Mouse (Mus musculus) embryo, embryonic 10 days (tissue): ENCODE measurements around the gene Fam3c.

Experiments
- DNase-seq: peaks from one replicate; pipeline ENCODE4 v3.0.0-alpha.2; 2015; ENCODE audit warnings: low spot score

The Fam3c gene

DNA sequence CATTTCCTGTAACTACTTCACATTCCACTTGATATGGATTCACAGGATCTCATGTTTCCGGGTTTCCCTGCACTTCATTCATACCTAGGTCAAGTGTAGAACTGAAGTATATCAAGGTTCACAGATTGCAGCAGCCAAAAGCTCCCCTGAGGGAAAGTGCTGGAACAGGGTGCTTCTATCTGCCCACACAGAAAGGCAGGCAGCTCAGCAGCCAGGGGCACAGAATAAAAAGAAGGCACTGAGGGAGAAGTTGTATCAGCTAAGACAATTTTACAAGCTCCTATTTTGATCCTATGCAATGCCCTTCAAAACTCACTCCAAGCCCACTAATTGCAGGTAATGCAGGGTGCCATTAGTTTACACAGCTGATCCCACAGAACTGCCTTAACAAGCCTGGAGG, 2.0 kb downstream of the Fam3c start:
- no peak for DNase-seq

DNA sequence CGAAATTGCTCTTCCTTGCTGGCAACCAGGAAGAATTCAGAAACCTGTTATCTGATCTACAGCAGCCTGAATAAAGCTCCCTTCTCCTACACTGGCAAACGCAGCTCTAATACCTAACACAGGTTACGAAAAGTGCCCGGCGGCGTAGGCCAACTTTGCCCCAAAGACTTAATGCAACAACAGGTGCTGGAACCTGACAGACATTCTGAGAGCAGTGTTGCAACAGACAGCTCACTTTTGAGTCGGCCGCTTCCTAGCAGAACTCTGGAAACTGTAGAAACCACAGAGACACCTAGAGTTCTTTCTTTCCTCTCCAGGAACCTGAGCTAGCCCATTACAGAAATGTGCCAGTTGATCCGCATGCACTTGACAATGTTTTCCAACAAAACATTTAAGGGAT, 4.5 kb downstream of the Fam3c start:
- DNase-seq: no peak

DNA sequence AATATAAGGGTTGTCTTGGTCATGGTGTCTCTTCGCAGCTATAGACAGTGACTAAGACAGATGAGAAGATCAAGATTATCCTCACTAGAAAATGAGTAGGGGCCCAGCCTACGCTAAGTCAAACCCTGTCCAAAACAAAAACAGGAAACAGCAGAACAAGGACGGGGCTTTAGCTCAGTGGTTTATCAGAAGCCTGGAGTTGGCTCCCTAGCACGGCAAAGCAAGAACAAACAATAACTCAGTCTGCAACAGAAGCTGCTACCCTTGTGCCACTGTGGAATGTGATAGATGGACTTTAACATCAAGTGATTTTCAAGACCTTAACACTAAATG, 5.8 kb downstream of the Fam3c start:
- DNase-seq: no peak

DNA sequence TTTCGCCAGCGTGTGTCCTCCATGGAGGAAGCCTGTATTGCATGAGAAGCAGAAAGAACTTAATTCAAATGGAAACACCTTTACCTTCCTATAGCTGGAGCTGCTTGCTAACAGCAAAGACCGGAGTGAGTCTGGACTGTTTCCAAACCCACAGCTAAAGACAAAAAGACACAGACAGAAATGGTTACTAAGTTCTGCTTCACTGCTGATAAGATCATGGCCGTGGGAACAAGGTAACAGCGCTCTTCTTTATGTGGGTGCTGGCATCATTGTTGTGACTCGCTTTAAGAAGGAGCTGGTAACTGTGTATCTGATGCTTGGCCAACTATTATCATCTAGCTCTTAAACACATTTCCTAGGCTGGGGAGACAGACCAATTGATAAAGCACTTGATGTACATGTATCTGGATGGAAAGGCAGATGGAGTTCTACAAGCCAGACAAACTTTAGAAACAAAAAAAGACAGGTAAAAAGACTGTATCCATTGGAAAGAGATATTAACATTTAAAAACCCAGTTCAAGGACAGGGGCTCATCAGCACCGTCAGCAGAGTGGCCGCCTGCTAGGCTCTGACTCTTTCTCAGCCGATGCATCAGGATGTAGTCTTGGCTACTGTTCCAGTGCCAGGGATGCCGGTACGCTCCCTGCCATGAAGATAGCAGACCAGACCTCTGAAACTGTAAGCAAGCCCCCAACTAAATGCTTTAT, 6.4 kb downstream of the Fam3c start:
- no peak for DNase-seq

DNA sequence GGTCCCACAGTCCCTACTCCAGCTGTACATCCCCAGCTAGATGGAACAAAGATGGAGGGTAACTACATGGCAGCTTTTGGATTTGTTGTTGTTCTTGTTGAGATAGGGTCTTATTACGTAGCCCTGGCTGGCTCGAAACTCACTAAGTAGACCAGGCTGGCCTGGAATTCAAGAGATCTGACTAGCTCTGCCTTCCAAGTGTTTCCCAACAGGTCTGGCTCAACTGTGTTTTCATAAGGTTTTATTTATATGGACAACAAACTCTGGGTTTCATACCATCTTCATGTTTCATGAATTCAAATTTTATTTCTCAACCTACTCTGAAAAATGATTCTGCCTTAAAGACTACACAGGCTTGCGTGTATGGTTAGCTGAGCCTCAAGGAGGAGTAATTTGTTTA, 7.1 kb downstream of the Fam3c start:
- no peak for DNase-seq

DNA sequence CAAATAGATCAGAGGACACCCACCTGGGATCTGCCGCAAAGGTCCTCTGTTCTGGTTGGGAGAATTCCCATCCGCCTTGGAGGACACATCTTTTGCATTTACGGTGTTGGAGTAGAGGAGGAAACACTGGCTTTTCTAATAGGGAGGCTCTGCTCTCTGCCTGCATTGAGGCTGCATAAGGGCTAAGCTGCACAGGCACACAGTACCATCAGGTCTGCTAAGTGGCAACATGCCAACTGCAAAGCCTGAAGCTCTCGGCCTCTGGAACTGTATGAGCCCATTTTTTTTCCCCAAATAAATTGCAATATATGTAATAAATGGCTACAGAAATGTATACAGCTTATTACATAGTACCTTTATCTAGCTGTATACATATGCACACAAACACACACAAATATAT, 7.9 kb downstream of the Fam3c start:
- no peak for DNase-seq

DNA sequence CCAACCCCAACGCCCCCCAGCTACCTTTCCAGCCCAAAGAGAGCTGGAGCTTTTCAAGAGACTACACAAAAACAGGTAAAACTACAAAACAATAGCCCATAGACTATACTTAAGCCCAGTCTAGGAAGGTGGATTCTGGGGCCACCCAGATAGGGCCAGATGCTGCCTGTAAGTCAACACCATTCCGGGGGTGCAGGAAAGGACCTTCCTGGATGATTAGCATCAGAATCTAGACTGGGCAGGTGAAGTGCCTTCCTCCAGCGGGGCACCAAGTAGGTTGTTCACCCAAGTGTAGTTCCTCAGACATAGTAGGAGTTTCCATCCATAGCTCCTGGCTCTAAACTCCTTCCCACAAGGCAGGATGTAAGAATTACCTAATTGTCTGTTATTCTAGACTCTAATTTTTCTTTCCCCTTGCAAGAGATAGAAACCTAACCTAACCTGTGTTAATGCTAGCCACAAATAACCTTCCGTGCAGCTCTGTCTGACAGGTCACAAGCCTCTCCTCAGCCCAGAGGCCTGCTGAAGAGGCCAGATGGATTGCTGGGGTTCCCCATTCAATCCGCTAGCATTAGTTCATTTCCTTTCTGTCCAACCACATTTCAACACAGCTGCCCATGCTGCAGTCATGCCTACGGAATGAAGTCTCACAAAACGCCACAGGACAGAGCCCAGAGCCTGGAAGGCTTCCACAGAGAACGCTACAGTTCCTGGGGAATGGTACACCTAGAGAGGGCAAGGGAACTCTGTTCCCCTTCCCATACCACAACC, 8.7 kb downstream of the Fam3c start:
- DNase-seq: no peak

DNA sequence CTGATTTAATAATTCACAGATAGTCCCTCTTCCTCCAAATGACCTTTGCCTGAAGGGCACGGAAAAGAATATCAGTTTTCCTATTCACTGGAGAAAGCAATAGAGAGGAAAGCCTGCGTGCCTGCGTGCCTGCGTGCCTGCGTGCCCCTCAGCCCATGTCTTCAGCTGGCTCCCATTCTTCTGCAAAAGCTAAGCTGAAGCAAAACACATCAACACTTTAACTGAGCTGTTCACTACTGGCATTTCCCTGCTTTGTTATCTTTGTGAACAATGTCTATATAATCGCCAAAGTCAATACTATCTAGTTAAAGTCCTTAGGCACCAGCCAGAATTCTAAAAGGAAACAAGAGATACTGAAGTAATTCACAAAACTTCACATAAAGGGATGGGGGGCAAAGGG, 11.6 kb downstream of the Fam3c start:
- DNase-seq: peak; percentile 13

DNA sequence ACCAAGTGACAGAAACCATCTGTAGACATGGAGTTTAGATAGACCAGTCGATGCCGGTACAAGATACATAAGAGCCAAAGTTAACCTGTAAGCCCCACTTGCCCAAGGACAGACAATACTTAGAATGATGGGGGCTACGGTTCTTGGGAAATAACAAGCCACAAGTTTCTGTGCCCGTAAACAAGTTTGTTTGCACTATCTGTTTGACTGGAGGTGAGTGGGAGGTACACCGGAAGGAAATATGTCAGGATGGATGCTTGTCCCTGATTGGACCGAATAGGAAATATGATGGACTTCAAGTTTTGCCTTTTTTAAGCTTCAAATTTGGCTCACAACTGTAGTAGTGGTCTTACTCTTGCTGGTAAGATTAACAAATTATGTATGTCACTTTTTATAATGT, 12.3 kb downstream of the Fam3c start:
- DNase-seq: no peak

DNA sequence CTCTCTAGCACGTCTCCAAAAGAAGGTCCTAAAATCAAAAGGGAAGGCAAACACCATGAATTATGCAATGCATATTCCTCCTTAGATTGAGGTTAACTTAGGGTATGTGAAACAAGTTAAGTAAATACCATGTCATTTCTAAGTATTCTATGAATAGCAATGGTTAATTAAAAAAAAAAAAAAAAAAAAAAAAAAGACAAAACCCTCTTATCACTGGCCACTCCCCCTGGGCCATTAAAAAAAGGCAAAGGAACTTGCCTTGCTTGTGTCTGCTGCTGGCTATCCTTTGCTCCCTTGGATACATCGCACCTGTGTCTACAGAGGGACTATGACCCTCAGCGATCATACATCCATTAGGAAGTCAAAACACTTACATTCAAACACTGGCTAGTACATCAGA, 12.8 kb downstream of the Fam3c start:
- DNase-seq: no peak

DNA sequence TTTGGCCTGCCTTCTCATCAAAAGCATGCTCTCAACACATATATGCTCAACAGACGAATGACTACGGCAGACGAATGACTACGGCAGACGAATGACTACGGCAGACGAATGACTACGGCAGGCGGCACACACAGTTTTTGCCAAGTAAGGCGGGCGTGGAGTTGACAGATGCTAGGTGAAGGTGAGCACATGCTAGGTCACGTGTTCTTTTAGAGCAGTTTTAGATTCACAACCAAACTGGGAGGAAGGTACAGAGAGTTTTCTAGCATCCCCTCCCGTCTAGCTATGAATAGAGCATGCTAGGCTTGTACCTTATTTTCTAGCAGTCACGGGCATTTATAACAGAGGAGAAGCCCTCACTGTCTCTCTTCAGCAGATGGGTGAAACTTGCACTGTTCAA, 15.3 kb downstream of the Fam3c start:
- no peak for DNase-seq

DNA sequence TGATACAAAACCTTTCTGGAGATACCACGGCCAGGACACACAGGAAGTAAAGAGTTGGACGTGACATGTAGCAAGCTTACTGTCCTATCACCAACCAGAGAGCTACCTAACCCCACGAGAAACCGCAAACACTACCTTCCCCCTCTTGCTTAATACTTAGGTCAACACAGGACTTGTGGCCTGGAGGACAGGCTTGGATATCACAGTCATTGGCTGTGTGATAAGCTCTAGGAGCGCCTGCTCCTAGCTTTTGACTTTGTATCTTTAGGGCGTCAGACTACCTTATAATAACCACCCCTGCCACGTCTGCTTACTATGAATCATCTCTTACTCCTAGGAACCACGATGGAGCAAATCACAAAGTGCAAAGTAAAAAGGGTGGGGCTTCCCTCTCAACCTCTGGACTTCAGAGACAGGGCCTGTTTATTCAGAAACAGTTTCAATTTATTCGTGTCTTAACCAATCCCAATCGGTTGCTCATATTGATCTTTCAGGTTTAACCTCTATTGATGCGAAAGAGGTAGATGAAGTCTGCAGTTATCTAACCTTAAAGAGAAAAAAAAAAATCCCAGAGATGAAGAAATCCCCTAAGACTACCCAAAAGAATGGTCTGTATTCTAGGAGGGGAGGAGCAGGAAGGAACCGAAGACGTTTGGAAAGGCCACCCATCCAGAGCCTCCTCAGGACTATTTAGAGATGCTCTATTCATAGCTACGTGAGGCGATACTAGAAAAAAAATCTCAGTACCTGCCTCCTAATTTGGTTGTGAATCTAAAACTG, 16.1 kb downstream of the Fam3c start:
- no peak for DNase-seq

DNA sequence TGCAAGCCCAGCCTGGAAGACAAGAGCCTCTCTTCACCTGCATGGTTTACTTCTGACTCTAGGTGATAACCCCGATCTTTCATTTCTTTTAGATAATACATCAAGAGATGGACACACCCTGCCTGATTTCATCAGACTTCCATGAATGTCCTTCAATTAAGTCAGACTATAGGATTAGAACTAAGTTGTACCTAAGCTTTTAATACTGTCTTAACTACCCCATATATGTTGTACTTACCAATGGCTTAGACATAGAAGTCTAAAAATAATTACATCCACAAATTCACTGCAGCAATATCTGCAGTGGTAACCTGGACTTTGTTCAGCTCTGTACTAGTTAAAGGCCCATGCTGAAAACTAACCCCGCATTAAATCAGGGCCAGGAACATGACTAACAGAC, 23.5 kb downstream of the Fam3c start:
- DNase-seq: no peak

DNA sequence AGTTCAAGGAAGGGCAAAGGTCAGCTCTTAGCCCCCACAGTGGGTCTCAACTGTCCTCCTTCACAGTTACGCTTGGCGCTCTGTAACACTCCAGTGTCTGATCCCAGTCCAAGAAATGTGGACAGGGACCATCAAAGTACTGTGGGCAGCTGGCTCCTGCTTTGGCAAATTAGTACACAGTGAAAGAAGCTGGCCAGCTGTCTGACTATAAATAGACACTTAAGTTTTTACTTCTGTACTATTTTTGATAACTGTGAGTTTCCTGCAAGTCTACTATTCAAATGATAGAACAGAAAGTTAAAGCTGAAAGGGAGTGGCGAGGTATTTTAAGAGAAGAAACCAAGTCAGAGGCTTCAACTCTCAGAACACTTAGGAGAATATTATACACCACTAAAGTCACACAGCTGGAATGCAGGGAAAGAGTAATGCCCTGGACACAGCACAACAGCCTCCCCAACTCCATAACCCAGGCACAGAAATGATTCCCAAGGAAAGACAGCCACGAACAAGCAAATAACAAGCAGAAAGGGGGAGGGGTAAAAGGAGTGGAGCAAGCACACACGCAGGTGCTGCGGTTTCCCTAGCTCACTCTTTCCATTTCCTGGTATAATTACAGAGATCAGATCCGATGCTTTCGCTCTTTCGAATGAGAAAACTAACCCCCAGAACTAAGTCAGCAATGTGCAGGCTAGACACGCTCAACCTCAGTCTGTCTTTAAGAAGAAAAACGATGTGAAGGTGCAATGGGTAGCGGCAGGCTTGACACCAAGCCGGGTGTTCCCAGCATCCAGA, 25.7 kb downstream of the Fam3c start:
- no peak for DNase-seq

DNA sequence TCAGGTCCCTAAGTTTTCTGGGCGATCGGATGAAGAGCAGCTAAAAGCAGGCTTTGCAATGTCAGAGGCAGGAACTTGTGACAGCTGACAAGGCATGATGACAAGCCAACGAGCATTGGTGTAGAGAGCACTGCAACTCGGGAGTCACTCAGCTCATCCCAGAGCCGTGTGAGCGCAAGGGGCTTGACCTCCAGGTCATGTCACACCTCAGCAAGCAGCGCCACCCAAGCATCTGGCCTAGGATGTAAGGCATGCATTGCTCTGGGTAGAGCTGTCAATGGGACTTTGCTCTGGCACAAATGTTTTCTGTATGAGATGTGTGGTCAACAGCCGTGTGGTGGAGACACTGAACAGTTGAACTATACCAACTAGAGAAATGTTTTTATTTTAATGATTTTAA, 28.1 kb downstream of the Fam3c start:
- DNase-seq: peak; percentile 19

DNA sequence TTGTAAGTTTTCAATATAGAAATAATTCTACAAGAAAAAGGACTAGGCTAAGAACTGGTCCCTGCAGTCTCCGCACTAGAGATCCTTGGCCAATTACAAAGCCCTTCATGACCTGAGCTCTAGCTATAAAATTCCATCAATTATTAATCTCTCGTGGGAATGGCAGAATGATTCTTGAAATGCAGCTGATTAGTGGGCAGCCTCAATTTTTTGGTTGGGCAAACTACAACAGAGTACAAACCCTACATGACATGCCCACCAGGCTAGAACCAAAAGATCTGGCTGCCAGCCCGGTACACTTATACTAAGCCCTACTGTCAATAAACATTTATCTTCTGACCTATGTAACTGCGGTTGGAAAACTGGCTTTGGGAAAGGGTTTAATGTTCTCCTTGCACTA, 29.0 kb downstream of the Fam3c start:
- no peak for DNase-seq

DNA sequence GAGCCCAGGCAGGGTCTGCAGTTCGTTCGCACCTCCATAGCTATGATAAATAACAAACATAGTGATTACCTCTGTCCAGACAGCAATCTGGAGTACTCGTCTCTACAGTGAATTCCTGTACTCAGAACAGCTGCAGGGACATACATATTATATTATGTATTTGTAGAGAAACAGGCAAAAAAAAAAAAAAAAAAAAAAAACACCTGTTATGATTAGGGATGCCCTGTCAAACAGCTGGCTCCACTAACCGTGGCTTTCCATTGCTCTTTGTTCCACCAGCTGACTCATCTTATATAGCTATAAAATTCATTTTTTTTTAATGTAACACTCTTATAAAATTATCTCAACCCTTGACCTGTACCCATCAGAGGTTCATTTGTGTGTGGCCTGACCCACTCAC, 29.8 kb downstream of the Fam3c start:
- no peak for DNase-seq

DNA sequence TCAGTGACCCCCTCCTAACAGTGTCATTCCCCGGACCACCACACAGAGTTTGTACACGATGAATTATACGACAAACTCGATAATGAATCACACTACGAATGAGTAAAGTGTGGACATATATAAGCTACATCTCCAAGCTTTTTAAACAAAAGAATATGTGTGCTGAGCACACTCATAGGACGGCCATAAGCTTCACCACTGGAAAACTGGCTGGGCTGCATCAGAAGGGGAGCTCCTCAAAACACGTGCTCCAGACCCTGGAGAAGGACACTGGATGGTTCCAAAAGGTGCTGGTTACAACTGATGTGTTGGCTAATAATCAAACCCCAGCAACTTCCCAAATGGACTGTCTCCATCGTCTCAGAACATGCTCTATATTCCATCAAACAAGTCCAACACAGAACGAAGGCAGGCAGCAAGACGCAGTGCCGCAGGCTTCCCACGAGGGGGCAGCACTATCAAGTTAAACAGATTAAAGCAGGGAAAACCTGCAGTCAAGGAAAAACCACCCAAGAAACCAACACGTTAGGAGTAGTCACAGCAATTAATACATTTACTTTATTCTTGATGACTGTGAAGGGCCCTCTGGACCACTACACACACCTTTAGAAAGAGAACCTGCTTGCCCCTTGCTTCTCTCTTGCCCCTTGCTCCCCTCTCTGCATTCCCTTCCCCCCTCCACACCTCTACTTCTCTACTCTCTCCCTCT, 30.5 kb downstream of the Fam3c start:
- peak; percentile 77 for DNase-seq

DNA sequence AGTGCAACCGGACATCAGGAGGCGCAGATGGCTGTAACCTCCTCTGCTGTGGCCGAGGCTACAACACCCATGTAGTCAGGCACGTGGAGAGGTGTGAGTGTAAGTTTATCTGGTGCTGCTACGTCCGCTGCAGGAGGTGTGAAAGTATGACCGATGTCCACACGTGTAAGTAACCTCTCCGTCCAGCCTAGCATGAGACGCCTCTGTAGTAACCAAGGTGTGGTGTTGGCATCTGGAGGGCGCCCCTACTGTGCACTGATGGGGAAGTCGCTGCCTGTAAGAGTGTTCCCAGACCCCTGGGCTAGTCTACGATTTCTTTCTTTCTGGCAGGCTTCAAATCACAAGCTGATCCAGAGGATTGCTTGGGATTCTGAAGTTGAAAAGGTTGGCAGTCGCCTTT, 58.0 kb downstream of the Fam3c start:
- no peak for DNase-seq

DNA sequence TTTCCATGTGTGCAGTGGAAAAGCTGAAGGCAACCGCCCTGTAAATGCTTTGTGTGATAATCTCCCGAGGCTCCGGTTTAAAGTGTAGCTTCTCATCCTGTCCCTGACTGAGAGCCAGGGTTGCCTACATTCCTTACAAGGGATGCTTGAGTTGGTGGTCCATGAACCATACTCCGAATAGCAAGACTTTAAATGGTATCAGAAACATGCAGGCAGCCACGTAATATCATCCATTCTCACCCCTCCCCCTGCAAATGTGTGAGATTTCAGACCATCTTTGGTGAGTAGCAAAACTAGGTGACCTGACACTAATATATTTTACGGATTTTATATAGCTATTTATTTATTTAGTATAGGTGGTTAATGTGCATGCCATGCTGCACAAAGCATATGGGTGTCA, 59.0 kb downstream of the Fam3c start:
- DNase-seq: no peak

DNA sequence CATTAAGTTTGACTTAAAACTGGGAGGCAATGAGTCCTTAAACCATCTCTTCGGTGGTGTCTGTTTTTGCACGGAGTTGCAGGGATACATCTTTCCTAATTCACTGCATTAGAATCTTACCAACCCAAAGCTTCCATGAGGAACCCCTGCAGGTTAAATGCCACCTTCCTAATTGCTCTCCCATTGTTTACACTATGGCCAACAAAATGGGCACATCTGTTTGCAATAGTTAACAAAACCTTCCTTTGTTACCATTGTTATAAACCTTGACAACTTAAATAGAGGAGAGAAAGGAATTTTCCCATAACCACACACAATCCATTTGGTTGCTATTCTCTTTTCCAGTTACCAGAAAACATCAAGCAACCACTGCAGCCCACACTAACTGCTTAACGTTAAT, 62.1 kb downstream of the Fam3c start:
- DNase-seq: no peak

DNA sequence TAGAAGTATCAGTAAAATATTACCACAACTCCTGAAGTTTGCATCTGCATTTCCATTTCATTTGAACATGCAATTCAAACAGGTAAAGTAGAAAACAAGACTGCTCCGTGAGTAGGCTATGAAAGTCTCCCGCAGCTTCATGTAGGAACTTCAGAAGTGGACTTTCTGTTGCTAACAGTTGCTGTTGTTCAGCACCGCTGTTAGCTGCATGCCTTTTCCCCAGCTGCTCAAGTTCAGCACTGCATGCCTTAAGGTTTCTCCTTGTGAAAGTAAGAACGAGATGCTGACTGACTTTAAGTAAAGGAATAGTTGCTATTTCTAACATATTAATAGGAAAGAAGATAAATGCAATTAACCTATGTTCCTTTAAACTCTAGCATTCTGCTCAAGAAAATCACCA, 64.0 kb downstream of the Fam3c start:
- no peak for DNase-seq
